Mouse (Mus musculus): ENCODE measurements around the gene Ndufab1.

- TF ChIP-seq CTCF (IDR thresholded peaks at IDR 0.05; ENCODE audit: low read depth) = 0 out of 2 replicates have a peak, but pooled peaks have one; percentile 14
- no peak for TF ChIP-seq EP300 (IDR thresholded peaks at IDR 0.05; ENCODE audit: low read depth)
These were observed 33.4 kb upstream of the Ndufab1 start for GRCm38 (mm10) chr7:122135070-122135469.
